Mouse (Mus musculus): ENCODE results near the gene Inka2.
"Not testable (repeated sequence)": the region's sequence is repeated elsewhere in the genome, so short reads cannot be mapped to it uniquely, and the experiment has no call there.

Gene Inka2

GRCm38 (mm10) chr3:105696387-105697147, 7.8 kb upstream of the Inka2 start:
- in situ Hi-C loops (cut with MboI) = no loop called here

GRCm38 (mm10) chr3:105697148-105697441, 7.3 kb upstream of the Inka2 start:
- in situ Hi-C loops (cut with MboI) = no loop called here

GRCm38 (mm10) chr3:105698311-105698710, 6.1 kb upstream of the Inka2 start:
- in situ Hi-C loops (cut with MboI) = no loop called here

GRCm38 (mm10) chr3:105699241-105699933, 5.0 kb upstream of the Inka2 start:
- in situ Hi-C loops (cut with MboI) = no loop called here

- in situ Hi-C loops (cut with MboI) = not testable (repeated sequence)
Measured at GRCm38 (mm10) chr3:105700786-105701185, 3.6 kb upstream of the Inka2 start.

- in situ Hi-C loops (cut with MboI) = no loop called here
Measured at GRCm38 (mm10) chr3:105701399-105701798, 3.0 kb upstream of the Inka2 start.

GRCm38 (mm10) chr3:105703571-105703970, 828 bp upstream of the Inka2 start:
- in situ Hi-C loops (cut with MboI) = no loop called here

- in situ Hi-C loops (cut with MboI) = no loop called here
Measured at GRCm38 (mm10) chr3:105705061-105705549, 706 bp downstream of the Inka2 start.

GRCm38 (mm10) chr3:105705561-105705960, 1.2 kb downstream of the Inka2 start:
- in situ Hi-C loops (cut with MboI) = no loop called here

- in situ Hi-C loops (cut with MboI) = no loop called here
Measured at GRCm38 (mm10) chr3:105706366-105707020, 2.1 kb downstream of the Inka2 start.

- in situ Hi-C loops (cut with MboI) = no loop called here
Measured at GRCm38 (mm10) chr3:105707590-105707989, 3.2 kb downstream of the Inka2 start.

GRCm38 (mm10) chr3:105710246-105710645, 5.8 kb downstream of the Inka2 start:
- in situ Hi-C loops (cut with MboI) = no loop called here

GRCm38 (mm10) chr3:105711741-105712140, 7.3 kb downstream of the Inka2 start:
- in situ Hi-C loops (cut with MboI) = no loop called here

- in situ Hi-C loops (cut with MboI) = no loop called here
Measured at GRCm38 (mm10) chr3:105712827-105713226, 8.4 kb downstream of the Inka2 start.

GRCm38 (mm10) chr3:105714091-105714819, 9.9 kb downstream of the Inka2 start:
- in situ Hi-C loops (cut with MboI) = no loop called here

GRCm38 (mm10) chr3:105714820-105715167, 10.4 kb downstream of the Inka2 start:
- in situ Hi-C loops (cut with MboI) = no loop called here

GRCm38 (mm10) chr3:105716353-105717000, 12.1 kb downstream of the Inka2 start:
- in situ Hi-C loops (cut with MboI) = no loop called here

- in situ Hi-C loops (cut with MboI) = no loop called here
Measured at GRCm38 (mm10) chr3:105717856-105718555, 13.6 kb downstream of the Inka2 start.

GRCm38 (mm10) chr3:105718746-105719145, 14.3 kb downstream of the Inka2 start:
- in situ Hi-C loops (cut with MboI) = no loop called here

- in situ Hi-C loops (cut with MboI) = loop anchor here (5.0 kb wide), 1 partner anchor 33 kb away; the partner anchor contains the start of gene Ddx20
Measured at GRCm38 (mm10) chr3:105719979-105720378, 15.6 kb downstream of the Inka2 start.

- in situ Hi-C loops (cut with MboI) = loop anchor here (5.0 kb wide), 1 partner anchor 33 kb away; the partner anchor contains the start of gene Ddx20
Measured at GRCm38 (mm10) chr3:105720514-105720913, 16.1 kb downstream of the Inka2 start.

Data from mature B cell (primary cell).